Mouse (Mus musculus) hindbrain, embryonic 12.5 days (tissue): Measurements from ENCODE around the gene Tmx4. TPM values are rescaled to one million over a fixed set of nuclear protein-coding genes. Genes with fewer than 3 reads are reported as not detected.

ENCODE experiments used
- ATAC-seq: fragments of 200-750 bp; cut with Nextera tagmentation; 2 replicates; pipeline ENCODE4 v1.8.0; 2017; ENCODE audit warnings: moderate TSS enrichment; ENCODE audit not compliant: low FRiP score
- H3K27ac ChIP-seq: fragments of 300-500 bp; sonication (generic); 2 replicates; pipeline ENCODE4 v1.5.1; 2016; ENCODE audit warnings: mild to moderate bottlenecking
- H3K27me3 ChIP-seq: fragments of 300-500 bp; sonication (generic); 2 replicates; pipeline ENCODE4 v1.6.1; 2016; ENCODE audit warnings: mild to moderate bottlenecking
- H3K36me3 ChIP-seq: fragments of 300-500 bp; sonication (generic); 2 replicates; pipeline ENCODE4 v1.6.1; 2016; ENCODE audit warnings: mild to moderate bottlenecking
- H3K4me1 ChIP-seq: fragments of 300-500 bp; sonication (generic); 2 replicates; pipeline ENCODE4 v1.6.1; 2016
- H3K4me2 ChIP-seq: fragments of 300-500 bp; sonication (generic); replicated peaks from 2 replicates; pipeline ENCODE4 v1.6.1; 2016; ENCODE audit warnings: mild to moderate bottlenecking
- H3K4me3 ChIP-seq: fragments of 300-500 bp; sonication (generic); 2 replicates; pipeline ENCODE4 v1.5.1; 2016; ENCODE audit warnings: mild to moderate bottlenecking
- H3K9ac ChIP-seq: fragments of 300-500 bp; sonication (generic); 2 replicates; pipeline ENCODE4 v1.6.1; 2016; ENCODE audit warnings: mild to moderate bottlenecking, moderate library complexity
- H3K9me3 ChIP-seq: fragments of 300-500 bp; sonication (generic); replicated peaks from 2 replicates; pipeline ENCODE4 v1.6.1; 2016; ENCODE audit warnings: mild to moderate bottlenecking
- WGBS: fragments of 180-500 bp; shearing (Covaris S2); methylation state at CpG from one replicate; pipeline ENCODE4 v1.1.7; 2016; 5-methylcytosine and 5-hydroxymethylcytosine counted together
- polyA plus RNA-seq: library from polyadenylated mRNA; unstranded; fragments of >200 nt; fragmentation: Nextera tagmentation; extraction: Ambion mirVana; gene quantifications from 2 replicates; pipeline ENCODE4 v1.2.1, GENCODE M21; 2016

Gene Tmx4
- polyA plus RNA-seq, 1 experiment from 2014 or later = 74.0 TPM

GRCm38 (mm10) chr2:134552358-134552757 lies 91.6 kb downstream of the Tmx4 start:
- H3K4me3 ChIP-seq = no peak overlapping the region
- H3K9ac ChIP-seq = no peak overlapping the region
- no peaks in the 10 kb centered on the region for H3K9me3 ChIP-seq
- ATAC-seq = no peak
- H3K27me3 ChIP-seq = no peaks in the 10 kb centered on the region
- no peaks in the 10 kb centered on the region for H3K36me3 ChIP-seq
- no peaks in the 10 kb centered on the region for H3K4me1 ChIP-seq
- H3K27ac ChIP-seq = no peak overlapping the region
- H3K4me2 ChIP-seq = no peak overlapping the region

GRCm38 (mm10) chr2:134549770-134550169 lies 94.2 kb downstream of the Tmx4 start:
- no peaks in the 10 kb centered on the region for H3K27me3 ChIP-seq
- no peak overlapping the region for H3K9ac ChIP-seq
- H3K9me3 ChIP-seq = no peaks in the 10 kb centered on the region
- no peak overlapping the region for H3K4me3 ChIP-seq
- H3K4me2 ChIP-seq = no peak overlapping the region
- no peaks in the 10 kb centered on the region for H3K36me3 ChIP-seq
- ATAC-seq = no peak
- 28% methylated on average over 4 of the region's 4 CpGs for WGBS
- H3K27ac ChIP-seq = no peak overlapping the region
- no peaks in the 10 kb centered on the region for H3K4me1 ChIP-seq

GRCm38 (mm10) chr2:134545116-134545515 lies 98.8 kb downstream of the Tmx4 start:
- Histone ChIP-seq H3K27me3 (no peaks in the 10 kb centered on the region), H3K9ac (no peak overlapping the region), H3K4me2 (no peak overlapping the region), H3K9me3 (no peaks in the 10 kb centered on the region), H3K4me1 (no peaks in the 10 kb centered on the region), H3K27ac (no peak overlapping the region), H3K36me3 (no peaks in the 10 kb centered on the region), H3K4me3 (no peak overlapping the region)
- 75% methylated on average over 5 of the region's 5 CpGs for WGBS
- no peak for ATAC-seq

DNA sequence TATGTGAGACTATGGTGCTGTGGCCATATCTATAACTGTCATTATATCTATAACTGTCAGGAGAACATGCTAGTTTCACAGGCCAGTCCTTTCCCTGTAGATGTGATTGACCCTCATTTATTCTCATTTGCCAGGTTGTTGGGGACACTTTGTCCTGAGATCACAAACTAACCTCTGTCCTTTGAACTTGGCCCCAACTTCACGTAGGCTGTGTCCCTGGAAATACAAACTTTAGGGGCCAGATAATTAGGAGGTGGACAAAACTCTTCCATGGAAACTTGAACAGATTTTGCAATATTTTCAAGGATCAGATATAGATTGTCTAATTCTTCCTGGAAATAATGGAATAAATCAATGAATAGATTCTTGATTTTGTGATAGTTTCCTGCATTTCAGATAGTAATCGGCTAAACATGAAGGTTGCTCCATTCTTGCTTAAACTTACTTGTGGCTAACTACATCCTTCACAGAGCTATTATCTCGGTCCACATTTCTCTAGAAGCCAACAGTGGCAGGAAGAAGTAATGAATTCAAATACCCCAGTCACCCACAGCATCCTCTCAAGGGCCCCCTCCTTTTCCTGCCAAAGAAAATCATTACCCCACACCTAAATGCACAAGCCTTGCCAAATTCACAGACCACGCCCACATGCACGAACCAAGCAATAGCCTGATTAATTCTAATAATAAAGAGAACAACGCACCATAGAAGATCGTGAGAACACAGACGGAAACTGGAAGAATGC lies 99.5 kb downstream of the Tmx4 start:
- Histone ChIP-seq H3K9me3 (no peaks in the 10 kb centered on the region), H3K27ac (no peak overlapping the region), H3K36me3 (no peaks in the 10 kb centered on the region), H3K4me2 (no peak overlapping the region), H3K9ac (no peak overlapping the region), H3K27me3 (no peaks in the 10 kb centered on the region), H3K4me1 (no peaks in the 10 kb centered on the region), H3K4me3 (no peak overlapping the region)
- WGBS = 78% methylated on average over 8 of the region's 8 CpGs
- ATAC-seq = no peak

Other genes starting within 250 kb of the Tmx4 start
- not detected in 2 replicates for gene Hao1, start 89.8 kb downstream of the Tmx4 start, polyA plus RNA-seq
- gene Plcb1, start 141.9 kb upstream of the Tmx4 start, polyA plus RNA-seq = 20.6 and 20.8 TPM in 2 replicates